Mouse (Mus musculus): ENCODE measurements at regions not wholly inside any gene's neighbourhood (a gene's known extent, or its start where the extent isn't known, plus 50 kb on each side); places are given as distances from the start of the nearest gene placed in this dataset.

DNA sequence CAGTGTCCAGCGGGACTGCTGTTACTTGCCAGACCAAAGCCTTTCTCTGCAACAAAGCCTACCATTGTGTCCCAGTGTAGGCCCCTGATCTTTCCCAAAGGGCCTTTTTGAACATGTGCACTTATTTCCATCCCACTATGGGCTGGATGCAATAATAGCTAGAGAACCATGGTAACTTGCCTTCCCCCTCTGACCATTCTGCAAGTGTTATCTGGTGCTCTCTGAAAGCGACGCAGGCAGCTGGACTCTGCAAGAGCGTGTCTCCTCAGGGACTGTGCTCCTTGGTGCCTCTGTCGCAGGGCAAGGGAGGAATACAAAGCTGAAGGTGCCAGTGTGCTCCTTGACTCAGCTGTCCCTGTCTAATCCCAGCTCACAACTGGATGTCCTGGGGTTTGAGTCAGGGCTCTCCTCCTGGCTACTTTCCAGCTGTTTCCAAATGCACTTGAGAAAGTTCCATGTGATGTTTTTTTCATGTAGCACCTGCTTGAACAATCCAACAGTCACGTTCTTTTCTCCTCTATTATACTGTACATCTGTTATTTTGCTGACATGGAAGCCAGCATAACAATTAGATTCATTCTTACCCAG, 112.3 kb upstream of the Marcks start:
- 0 out of 2 replicates have a peak, but pooled peaks have one; percentile 39 for ATAC-seq (replicated peaks; ENCODE audit: insufficient number of reproducible peaks, low FRiP score, low TSS enrichment, low read depth)
- Histone ChIP-seq H3K4me1 (ENCODE audit: control insufficient read depth, insufficient read depth, low read length) (no peaks in the 10 kb centered on the region; the same call in none of the 2 replicates), H3K36me3 (replicated peaks; ENCODE audit: control insufficient read depth, insufficient read depth, low read depth, low read length) (no peaks in the 10 kb centered on the region), H3K9me3 (replicated peaks; ENCODE audit: control insufficient read depth, low read length) (no peaks in the 10 kb centered on the region), H3K4me2 (ENCODE audit: low read depth, low read length) (no peak overlapping the region), H3K27ac (replicated peaks; ENCODE audit: low read depth, low read length) (no peak overlapping the region), H3K4me3 (ENCODE audit: low read depth, low read length) (no peak overlapping the region), H3K9ac (replicated peaks; ENCODE audit: low read length) (no peak overlapping the region), H3K27me3 (ENCODE audit: control insufficient read depth, insufficient read depth, low read length) (no peaks in the 10 kb centered on the region)
- WGBS: 54% methylated on average over 6 of the region's 6 CpGs
- DNase-seq (ENCODE audit: low spot score): no peak

DNA sequence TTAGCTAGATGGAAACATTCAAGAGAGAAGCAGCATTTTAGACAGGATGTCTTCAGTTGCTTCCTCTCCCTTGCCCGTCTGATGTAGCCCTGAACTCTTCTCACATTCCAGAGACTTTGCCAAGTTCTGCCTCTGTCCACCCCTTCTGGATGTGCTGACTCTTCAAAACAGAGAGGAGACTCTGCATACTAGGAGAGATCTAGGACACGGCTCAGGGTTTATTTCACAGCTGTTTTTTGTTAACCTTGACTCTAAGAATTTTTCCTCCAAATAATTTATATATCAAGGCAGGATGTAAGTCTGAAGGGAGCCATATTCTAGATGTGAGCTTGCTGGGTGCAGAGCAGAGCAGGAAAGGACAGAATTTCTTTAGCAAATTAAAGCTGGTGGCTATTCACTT, 111.4 kb upstream of the Marcks start:
- ATAC-seq (replicated peaks; ENCODE audit: insufficient number of reproducible peaks, low FRiP score, low TSS enrichment, low read depth) (peak; percentile 67; the same call in 1 of the 2 replicates), DNase-seq (ENCODE audit: low spot score) (peak; percentile 55)
- no peaks in the 10 kb centered on the region for H3K27me3 ChIP-seq (ENCODE audit: control insufficient read depth, insufficient read depth, low read length)
- no peak overlapping the region for H3K4me3 ChIP-seq (ENCODE audit: low read depth, low read length)
- H3K4me1 ChIP-seq (ENCODE audit: control insufficient read depth, insufficient read depth, low read length): no peaks in the 10 kb centered on the region; the same call in none of the 2 replicates
- no peak overlapping the region for H3K9ac ChIP-seq (replicated peaks; ENCODE audit: low read length)
- WGBS: 18% methylated on average over 2 of the region's 2 CpGs
- H3K36me3 ChIP-seq (replicated peaks; ENCODE audit: control insufficient read depth, insufficient read depth, low read depth, low read length): no peaks in the 10 kb centered on the region
- H3K9me3 ChIP-seq (replicated peaks; ENCODE audit: control insufficient read depth, low read length): no peaks in the 10 kb centered on the region
- H3K4me2 ChIP-seq (ENCODE audit: low read depth, low read length): no peak overlapping the region
- no peak overlapping the region for H3K27ac ChIP-seq (replicated peaks; ENCODE audit: low read depth, low read length)

DNA sequence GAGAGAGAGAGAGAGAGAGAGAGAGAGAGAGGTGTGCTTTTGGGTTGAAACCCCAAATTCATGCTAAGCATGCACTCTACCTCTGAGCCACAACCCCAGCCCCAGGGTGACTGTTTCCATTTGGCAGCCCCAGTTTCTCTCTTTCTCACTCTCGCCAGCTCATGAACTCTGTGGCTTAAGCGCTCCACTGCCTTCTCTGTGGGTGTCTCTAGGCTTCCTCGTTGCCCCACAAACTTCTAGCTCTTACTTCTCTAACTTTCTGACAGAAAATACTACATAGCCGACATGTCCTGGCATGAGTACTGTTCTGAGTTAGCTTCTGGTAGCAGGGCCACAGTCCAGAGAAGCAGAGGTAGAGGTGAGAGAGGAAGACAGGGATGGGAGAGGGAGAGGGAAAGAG, 110.8 kb upstream of the Marcks start:
- H3K4me3 ChIP-seq (ENCODE audit: low read depth, low read length): no peak overlapping the region
- H3K9me3 ChIP-seq (replicated peaks; ENCODE audit: control insufficient read depth, low read length): no peaks in the 10 kb centered on the region
- H3K36me3 ChIP-seq (replicated peaks; ENCODE audit: control insufficient read depth, insufficient read depth, low read depth, low read length): no peaks in the 10 kb centered on the region
- H3K9ac ChIP-seq (replicated peaks; ENCODE audit: low read length): no peak overlapping the region
- no peaks in the 10 kb centered on the region for H3K27me3 ChIP-seq (ENCODE audit: control insufficient read depth, insufficient read depth, low read length)
- ATAC-seq (replicated peaks; ENCODE audit: insufficient number of reproducible peaks, low FRiP score, low TSS enrichment, low read depth) (no peak), DNase-seq (ENCODE audit: low spot score) (no peak)
- H3K4me2 ChIP-seq (ENCODE audit: low read depth, low read length): no peak overlapping the region
- H3K4me1 ChIP-seq (ENCODE audit: control insufficient read depth, insufficient read depth, low read length): no peaks in the 10 kb centered on the region; the same call in none of the 2 replicates
- no peak overlapping the region for H3K27ac ChIP-seq (replicated peaks; ENCODE audit: low read depth, low read length)
- WGBS: 85% methylated on average over 4 of the region's 4 CpGs

DNA sequence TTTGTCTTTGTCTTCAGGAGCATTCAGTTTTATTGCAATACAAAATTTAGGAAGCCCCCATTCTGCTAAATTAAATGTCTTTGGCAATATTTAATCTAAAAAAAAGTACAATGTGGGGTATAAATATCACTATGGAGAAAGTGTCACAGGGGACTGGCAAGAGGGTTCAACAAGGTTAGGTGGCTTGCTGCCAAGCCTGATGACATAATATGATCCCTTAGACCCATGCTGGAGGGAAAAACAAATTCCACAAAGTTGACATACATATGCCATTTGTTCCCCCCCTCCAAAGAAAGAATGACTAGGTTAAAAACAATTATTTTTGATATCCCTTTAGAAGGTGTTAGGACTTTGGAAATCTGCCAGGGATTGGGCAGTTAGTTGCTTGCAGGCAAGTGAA, 108.4 kb upstream of the Marcks start:
- no peaks in the 10 kb centered on the region for H3K9me3 ChIP-seq (replicated peaks; ENCODE audit: control insufficient read depth, low read length)
- H3K36me3 ChIP-seq (replicated peaks; ENCODE audit: control insufficient read depth, insufficient read depth, low read depth, low read length): no peaks in the 10 kb centered on the region
- no peak overlapping the region for H3K4me3 ChIP-seq (ENCODE audit: low read depth, low read length)
- DNase-seq (ENCODE audit: low spot score): no peak
- H3K27me3 ChIP-seq (ENCODE audit: control insufficient read depth, insufficient read depth, low read length): no peaks in the 10 kb centered on the region
- H3K4me1 ChIP-seq (ENCODE audit: control insufficient read depth, insufficient read depth, low read length): no peaks in the 10 kb centered on the region; the same call in none of the 2 replicates
- ATAC-seq (replicated peaks; ENCODE audit: insufficient number of reproducible peaks, low FRiP score, low TSS enrichment, low read depth): no peak
- no peak overlapping the region for H3K27ac ChIP-seq (replicated peaks; ENCODE audit: low read depth, low read length)
- no peak overlapping the region for H3K9ac ChIP-seq (replicated peaks; ENCODE audit: low read length)
- no peak overlapping the region for H3K4me2 ChIP-seq (ENCODE audit: low read depth, low read length)

DNA sequence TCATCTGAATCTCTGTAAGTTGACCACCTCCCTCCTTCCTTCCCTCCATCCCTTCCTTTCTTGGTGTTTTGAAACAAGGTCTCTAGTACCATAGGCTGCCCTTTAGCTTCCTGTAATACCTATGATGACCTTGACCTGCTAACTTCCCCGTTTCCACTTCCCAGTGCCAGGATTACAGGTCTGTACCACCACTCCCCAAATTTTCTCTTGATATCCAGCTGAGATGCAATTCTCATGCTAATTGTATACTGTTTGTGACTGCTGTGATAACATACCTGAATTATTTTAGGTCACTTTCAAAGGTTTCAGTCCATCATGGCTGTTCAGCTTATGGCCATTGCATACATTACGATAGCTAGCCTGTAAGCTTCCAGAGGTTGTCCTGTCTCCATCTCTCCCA, 104.4 kb upstream of the Marcks start:
- Histone ChIP-seq H3K4me2 (ENCODE audit: low read depth, low read length) (no peak overlapping the region), H3K27me3 (ENCODE audit: control insufficient read depth, insufficient read depth, low read length) (no peaks in the 10 kb centered on the region), H3K36me3 (replicated peaks; ENCODE audit: control insufficient read depth, insufficient read depth, low read depth, low read length) (no peaks in the 10 kb centered on the region), H3K9ac (replicated peaks; ENCODE audit: low read length) (no peak overlapping the region), H3K4me1 (ENCODE audit: control insufficient read depth, insufficient read depth, low read length) (no peaks in the 10 kb centered on the region), H3K27ac (replicated peaks; ENCODE audit: low read depth, low read length) (no peak overlapping the region), H3K4me3 (ENCODE audit: low read depth, low read length) (no peak overlapping the region), H3K9me3 (replicated peaks; ENCODE audit: control insufficient read depth, low read length) (no peaks in the 10 kb centered on the region)
- ATAC-seq (replicated peaks; ENCODE audit: insufficient number of reproducible peaks, low FRiP score, low TSS enrichment, low read depth) (no peak), DNase-seq (ENCODE audit: low spot score) (no peak)
- WGBS: 82% methylated on average over 2 of the region's 2 CpGs

DNA sequence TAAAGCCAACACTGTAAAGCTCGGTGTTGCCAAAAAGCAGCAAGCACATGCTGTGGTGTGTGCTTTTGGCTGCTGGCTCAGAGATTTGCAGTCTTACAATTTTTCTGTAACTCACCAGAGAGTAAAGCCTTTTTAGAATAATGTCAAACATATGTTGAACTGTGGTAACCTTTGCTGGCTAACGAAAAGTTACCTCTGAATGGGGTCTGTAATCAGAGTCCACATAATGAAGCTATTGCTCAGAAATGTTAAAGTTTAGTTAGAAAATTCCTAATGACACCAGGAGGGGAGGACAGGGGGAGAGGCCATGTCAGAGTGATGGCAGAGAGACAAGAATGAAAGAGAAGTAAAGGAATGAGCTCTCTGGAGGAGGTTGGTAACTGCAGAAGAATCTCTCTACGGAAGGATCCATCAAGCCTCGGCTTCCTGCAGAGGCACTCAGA, 103.1 kb upstream of the Marcks start:
- H3K9ac ChIP-seq (replicated peaks; ENCODE audit: low read length): no peak overlapping the region
- no peaks in the 10 kb centered on the region for H3K9me3 ChIP-seq (replicated peaks; ENCODE audit: control insufficient read depth, low read length)
- peak; percentile 61; the same call in 1 of the 2 replicates for ATAC-seq (replicated peaks; ENCODE audit: insufficient number of reproducible peaks, low FRiP score, low TSS enrichment, low read depth)
- H3K4me1 ChIP-seq (ENCODE audit: control insufficient read depth, insufficient read depth, low read length): no peaks in the 10 kb centered on the region
- H3K27me3 ChIP-seq (ENCODE audit: control insufficient read depth, insufficient read depth, low read length): no peaks in the 10 kb centered on the region
- no peaks in the 10 kb centered on the region for H3K36me3 ChIP-seq (replicated peaks; ENCODE audit: control insufficient read depth, insufficient read depth, low read depth, low read length)
- no peak overlapping the region for H3K4me3 ChIP-seq (ENCODE audit: low read depth, low read length)
- DNase-seq (ENCODE audit: low spot score): peak; percentile 81
- WGBS: 46% methylated on average over 4 of the region's 4 CpGs
- H3K4me2 ChIP-seq (ENCODE audit: low read depth, low read length): no peak overlapping the region
- H3K27ac ChIP-seq (replicated peaks; ENCODE audit: low read depth, low read length): no peak overlapping the region

DNA sequence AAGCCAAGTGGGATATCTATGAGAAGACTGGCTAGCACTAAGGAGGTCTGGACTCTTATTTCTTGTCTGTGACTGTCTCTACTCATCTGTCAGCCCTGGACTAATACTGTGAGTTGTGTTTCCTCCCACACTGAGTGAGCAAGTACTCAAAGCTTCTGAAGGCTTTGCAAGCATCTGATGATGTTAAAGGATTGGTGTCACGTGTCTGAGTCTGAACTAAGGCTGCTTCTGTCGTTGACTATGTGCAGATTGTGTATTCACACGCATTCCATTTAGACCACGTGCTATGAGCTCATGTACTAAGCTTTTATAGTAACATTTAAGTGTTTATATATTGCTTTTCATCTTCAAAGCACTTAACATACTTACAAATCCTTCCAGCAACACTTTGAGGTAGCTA, 101.9 kb upstream of the Marcks start:
- 48% methylated on average over 4 of the region's 4 CpGs for whole genome bisulfite sequencing
- Histone ChIP-seq H3K4me2 (ENCODE audit: low read depth, low read length) (no peak overlapping the region), H3K9me3 (replicated peaks; ENCODE audit: control insufficient read depth, low read length) (no peaks in the 10 kb centered on the region), H3K36me3 (replicated peaks; ENCODE audit: control insufficient read depth, insufficient read depth, low read depth, low read length) (no peaks in the 10 kb centered on the region), H3K4me1 (ENCODE audit: control insufficient read depth, insufficient read depth, low read length) (no peaks in the 10 kb centered on the region), H3K27me3 (ENCODE audit: control insufficient read depth, insufficient read depth, low read length) (no peaks in the 10 kb centered on the region), H3K27ac (replicated peaks; ENCODE audit: low read depth, low read length) (no peak overlapping the region), H3K4me3 (ENCODE audit: low read depth, low read length) (no peak overlapping the region), H3K9ac (replicated peaks; ENCODE audit: low read length) (no peak overlapping the region)
- DNase-seq (ENCODE audit: low spot score): no peak
- no peak for ATAC-seq (replicated peaks; ENCODE audit: insufficient number of reproducible peaks, low FRiP score, low TSS enrichment, low read depth)

DNA sequence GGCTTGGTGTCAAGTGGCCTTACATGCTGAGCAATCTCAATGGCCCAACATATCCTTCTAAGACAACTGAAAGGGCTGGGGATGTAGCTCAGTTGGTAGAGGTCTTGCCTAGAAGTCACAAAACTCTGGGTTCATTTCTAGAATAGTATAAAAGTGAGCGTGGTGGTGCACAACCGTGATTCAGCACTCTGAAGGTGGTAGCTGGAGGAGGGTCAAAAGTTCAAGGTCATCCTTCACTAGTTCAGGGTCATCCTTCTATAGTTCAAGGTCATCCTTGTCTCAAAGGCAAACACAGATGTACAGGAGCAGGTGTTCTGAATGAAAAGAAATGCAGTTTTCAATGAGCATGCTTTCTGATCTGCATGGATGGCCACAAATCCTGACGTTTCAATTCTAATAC, 101.5 kb upstream of the Marcks start:
- Histone ChIP-seq H3K4me2 (ENCODE audit: low read depth, low read length) (no peak overlapping the region), H3K27ac (replicated peaks; ENCODE audit: low read depth, low read length) (no peak overlapping the region), H3K4me1 (ENCODE audit: control insufficient read depth, insufficient read depth, low read length) (no peaks in the 10 kb centered on the region), H3K36me3 (replicated peaks; ENCODE audit: control insufficient read depth, insufficient read depth, low read depth, low read length) (no peaks in the 10 kb centered on the region), H3K9ac (replicated peaks; ENCODE audit: low read length) (no peak overlapping the region), H3K9me3 (replicated peaks; ENCODE audit: control insufficient read depth, low read length) (no peaks in the 10 kb centered on the region), H3K27me3 (ENCODE audit: control insufficient read depth, insufficient read depth, low read length) (no peaks in the 10 kb centered on the region), H3K4me3 (ENCODE audit: low read depth, low read length) (no peak overlapping the region)
- ATAC-seq (replicated peaks; ENCODE audit: insufficient number of reproducible peaks, low FRiP score, low TSS enrichment, low read depth) (no peak), DNase-seq (ENCODE audit: low spot score) (no peak)
- 72% methylated on average over 3 of the region's 3 CpGs for WGBS
